Mouse (Mus musculus): Measurements from ENCODE around the gene Lmbrd1. TPM values are rescaled to one million over a fixed set of nuclear protein-coding genes. Genes with fewer than 3 reads are reported as not detected.
A peak's percentile ranks its signal among the peaks of the same experiment; 100 is the strongest.
"Not testable (repeated sequence)": the region's sequence is repeated elsewhere in the genome, so short reads cannot be mapped to it uniquely, and the experiment has no call there.

The Lmbrd1 gene
- polyA plus RNA-seq (2016; fragmentation: Nextera tagmentation; extraction: Ambion mirVana), result 21.1 and 23.2 TPM in 2 replicates

GRCm38 (mm10) chr1:24678205-24678917 is at the start of gene Lmbrd1:
Gene Lmbrd1, plus strand, starts transcription at chr1:24678630.
- H3K36me3 ChIP-seq, result no peaks in the 10 kb centered on the region
- peak within 1 kb of the TSS; percentile 90 for H3K27ac ChIP-seq
- WGBS, result 2% methylated on average over 54 of the region's 54 CpGs

DNA sequence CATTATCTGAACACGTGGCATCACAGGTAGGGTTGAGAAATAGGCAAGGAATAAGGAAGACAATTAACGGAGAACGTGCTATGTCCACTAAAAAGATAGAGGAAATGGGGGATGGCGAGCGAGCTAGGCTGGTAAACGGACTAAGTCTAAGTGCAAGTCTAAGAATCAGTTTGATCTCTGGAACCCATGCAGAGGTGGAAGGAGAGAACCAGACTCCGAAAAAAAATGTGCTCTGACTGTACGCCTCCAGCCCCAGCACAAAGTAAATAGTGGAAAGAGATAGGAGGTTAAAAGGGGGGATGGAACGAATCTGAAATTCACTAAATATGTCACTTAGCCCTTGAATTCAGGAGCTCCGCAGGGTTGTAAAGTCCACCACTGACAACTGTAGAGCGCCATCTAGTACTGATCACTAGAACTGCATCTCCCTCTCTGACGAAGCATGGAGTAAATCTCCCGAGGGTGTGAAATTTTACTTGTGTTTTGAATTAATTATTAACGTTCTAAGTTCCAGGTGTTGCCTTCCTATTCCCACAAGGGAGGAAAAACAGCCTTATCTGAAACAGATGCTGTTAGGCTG is 44.8 kb upstream of the Lmbrd1 start:
- DNase-seq (ENCODE audit: low spot score), result no peak
- no peaks in the 10 kb centered on the region for H3K9me3 ChIP-seq
- no peaks in the 10 kb centered on the region for H3K4me1 ChIP-seq
- no peak overlapping the region for H3K27ac ChIP-seq
- H3K27me3 ChIP-seq (ENCODE audit: insufficient read depth, poor library complexity, severe bottlenecking), result no peaks in the 10 kb centered on the region
- no peak overlapping the region for H3K4me3 ChIP-seq
- 38% methylated on average over 14 of the region's 14 CpGs for WGBS
- no peaks in the 10 kb centered on the region for H3K36me3 ChIP-seq

More at GRCm38 (mm10) chr1:24678205-24678917, at the start of gene Lmbrd1:
- H3K4me3 ChIP-seq, result peak within 1 kb of the TSS; percentile 74
- H3K9me3 ChIP-seq, result no peaks in the 10 kb centered on the region
- H3K27me3 ChIP-seq (ENCODE audit: insufficient read depth, poor library complexity, severe bottlenecking), result no peaks in the 10 kb centered on the region
- H3K4me1 ChIP-seq, result peaks cover 7% of the 10 kb centered on the region
- DNase-seq (ENCODE audit: low spot score), result peak; percentile 96

- Histone ChIP-seq H3K36me3 (no peaks in the 10 kb centered on the region), H3K27me3 (ENCODE audit: insufficient read depth, poor library complexity, severe bottlenecking) (no peaks in the 10 kb centered on the region), H3K9me3 (no peaks in the 10 kb centered on the region), H3K4me3 (no peak overlapping the region), H3K4me1 (no peaks in the 10 kb centered on the region), H3K27ac (no peak overlapping the region)
- 54% methylated on average over 2 of the region's 2 CpGs for WGBS
- DNase-seq (ENCODE audit: low spot score), result no peak
Measured at GRCm38 (mm10) chr1:24650100-24650499, 28.3 kb upstream of the Lmbrd1 start.

GRCm38 (mm10) chr1:24659914-24660313 is 18.5 kb upstream of the Lmbrd1 start:
- no peaks in the 10 kb centered on the region for H3K9me3 ChIP-seq
- WGBS, result 59% methylated on average over 1 of the region's 1 CpGs
- DNase-seq (ENCODE audit: low spot score), result no peak
- H3K4me1 ChIP-seq, result no peaks in the 10 kb centered on the region
- H3K36me3 ChIP-seq, result no peaks in the 10 kb centered on the region
- no peak overlapping the region for H3K27ac ChIP-seq
- no peaks in the 10 kb centered on the region for H3K27me3 ChIP-seq (ENCODE audit: insufficient read depth, poor library complexity, severe bottlenecking)
- H3K4me3 ChIP-seq, result no peak overlapping the region

DNA sequence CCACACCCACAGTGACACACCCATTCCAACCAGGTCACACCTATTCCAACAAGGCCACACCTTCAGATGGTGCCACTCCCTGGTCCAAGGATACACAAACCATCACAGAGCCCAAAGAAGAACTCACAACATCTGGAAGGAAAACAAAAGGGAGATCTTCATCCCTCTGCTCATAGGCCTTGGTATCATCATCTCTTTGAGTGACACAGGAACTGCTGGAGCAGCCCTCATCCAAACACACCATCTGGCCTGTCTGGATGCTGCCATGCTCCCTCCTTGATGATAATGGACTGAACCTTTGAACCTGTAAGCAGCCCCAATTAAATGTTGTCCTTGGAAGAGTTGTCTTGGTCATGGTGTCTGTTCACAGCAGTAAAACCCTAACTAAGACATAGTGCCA is 17.8 kb upstream of the Lmbrd1 start:
- not testable (repeated sequence) for H3K9me3 ChIP-seq; H3K4me1 ChIP-seq; H3K36me3 ChIP-seq; H3K27ac ChIP-seq; DNase-seq (ENCODE audit: low spot score); H3K4me3 ChIP-seq; H3K27me3 ChIP-seq (ENCODE audit: insufficient read depth, poor library complexity, severe bottlenecking)

GRCm38 (mm10) chr1:24661551-24661950 is 16.9 kb upstream of the Lmbrd1 start:
- Histone ChIP-seq H3K27ac (no peak overlapping the region), H3K27me3 (ENCODE audit: insufficient read depth, poor library complexity, severe bottlenecking) (no peaks in the 10 kb centered on the region), H3K4me3 (no peak overlapping the region), H3K36me3 (no peaks in the 10 kb centered on the region), H3K4me1 (no peaks in the 10 kb centered on the region), H3K9me3 (no peaks in the 10 kb centered on the region)
- WGBS, result 82% methylated on average over 3 of the region's 3 CpGs
- DNase-seq (ENCODE audit: low spot score), result no peak

DNA sequence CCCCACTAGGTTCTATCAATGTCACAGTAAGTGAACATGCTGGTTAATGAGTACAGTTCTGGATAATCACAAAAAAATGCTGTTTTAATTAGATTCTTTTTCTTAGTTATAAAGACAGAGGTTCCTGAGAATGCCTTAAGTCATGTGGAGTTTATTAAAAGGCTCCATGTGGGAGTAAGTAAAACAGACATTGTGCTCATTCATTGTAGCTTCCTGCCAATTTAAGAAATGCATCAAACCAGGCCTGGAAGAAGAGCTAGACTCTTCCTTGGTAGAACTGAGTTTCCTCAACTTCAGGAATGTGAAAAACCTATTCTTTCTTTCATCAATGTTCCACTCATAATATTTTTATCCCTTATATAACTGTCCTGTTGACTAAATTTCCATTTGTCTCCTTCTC is 14.3 kb upstream of the Lmbrd1 start:
- H3K9me3 ChIP-seq, result no peaks in the 10 kb centered on the region
- DNase-seq (ENCODE audit: low spot score), result no peak
- H3K4me3 ChIP-seq, result no peak overlapping the region
- H3K36me3 ChIP-seq, result no peaks in the 10 kb centered on the region
- H3K27me3 ChIP-seq (ENCODE audit: insufficient read depth, poor library complexity, severe bottlenecking), result no peaks in the 10 kb centered on the region
- no peak overlapping the region for H3K27ac ChIP-seq
- H3K4me1 ChIP-seq, result no peaks in the 10 kb centered on the region

- DNase-seq (ENCODE audit: low spot score), result no peak
Measured at GRCm38 (mm10) chr1:24673231-24673630, 5.2 kb upstream of the Lmbrd1 start.

DNA sequence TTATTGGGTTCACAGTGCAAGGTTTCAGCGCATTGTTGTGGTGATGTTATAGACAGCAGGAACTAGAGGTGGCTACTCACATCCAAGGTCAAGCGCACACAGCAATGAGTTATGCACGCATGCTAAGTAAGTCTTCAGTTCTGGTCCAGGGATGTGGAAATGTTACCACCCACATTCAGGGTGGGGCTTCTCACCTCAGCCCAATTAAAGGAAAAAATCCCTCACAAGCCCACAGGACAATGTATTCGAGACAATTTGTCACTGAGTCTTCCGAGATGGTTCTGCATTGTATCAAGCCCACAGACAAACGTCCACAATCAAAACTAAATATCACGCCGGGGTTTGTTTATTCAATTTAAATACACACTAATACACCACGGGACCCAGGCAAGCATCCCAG is 724 bp upstream of the Lmbrd1 start:
- H3K9me3 ChIP-seq, result no peaks in the 10 kb centered on the region
- H3K27me3 ChIP-seq (ENCODE audit: insufficient read depth, poor library complexity, severe bottlenecking), result no peaks in the 10 kb centered on the region
- no peak for DNase-seq (ENCODE audit: low spot score)
- peaks cover 7% of the 10 kb centered on the region for H3K4me1 ChIP-seq
- peak overlapping the region; percentile 90; the same call in 1 of the 2 replicates for H3K27ac ChIP-seq
- WGBS, result 81% methylated on average over 9 of the region's 9 CpGs
- H3K4me3 ChIP-seq, result peak overlapping the region; percentile 74
- H3K36me3 ChIP-seq, result no peaks in the 10 kb centered on the region

More at GRCm38 (mm10) chr1:24673231-24673630, 5.2 kb upstream of the Lmbrd1 start:
- H3K4me3 ChIP-seq, result no peak overlapping the region
- no peak overlapping the region for H3K27ac ChIP-seq
- H3K9me3 ChIP-seq, result no peaks in the 10 kb centered on the region
- no peaks in the 10 kb centered on the region for H3K36me3 ChIP-seq
- H3K4me1 ChIP-seq, result no peaks in the 10 kb centered on the region
- WGBS, result 68% methylated on average over 3 of the region's 3 CpGs
- H3K27me3 ChIP-seq (ENCODE audit: insufficient read depth, poor library complexity, severe bottlenecking), result no peaks in the 10 kb centered on the region

GRCm38 (mm10) chr1:24679071-24679470 is 641 bp downstream of the Lmbrd1 start:
- no peaks in the 10 kb centered on the region for H3K36me3 ChIP-seq
- H3K27me3 ChIP-seq (ENCODE audit: insufficient read depth, poor library complexity, severe bottlenecking), result no peaks in the 10 kb centered on the region
- peak overlapping the region; percentile 90 for H3K27ac ChIP-seq
- 3% methylated on average over 13 of the region's 13 CpGs for WGBS
- H3K4me3 ChIP-seq, result peak overlapping the region; percentile 74
- peaks cover 7% of the 10 kb centered on the region for H3K4me1 ChIP-seq
- no peaks in the 10 kb centered on the region for H3K9me3 ChIP-seq
- no peak for DNase-seq (ENCODE audit: low spot score)

DNA sequence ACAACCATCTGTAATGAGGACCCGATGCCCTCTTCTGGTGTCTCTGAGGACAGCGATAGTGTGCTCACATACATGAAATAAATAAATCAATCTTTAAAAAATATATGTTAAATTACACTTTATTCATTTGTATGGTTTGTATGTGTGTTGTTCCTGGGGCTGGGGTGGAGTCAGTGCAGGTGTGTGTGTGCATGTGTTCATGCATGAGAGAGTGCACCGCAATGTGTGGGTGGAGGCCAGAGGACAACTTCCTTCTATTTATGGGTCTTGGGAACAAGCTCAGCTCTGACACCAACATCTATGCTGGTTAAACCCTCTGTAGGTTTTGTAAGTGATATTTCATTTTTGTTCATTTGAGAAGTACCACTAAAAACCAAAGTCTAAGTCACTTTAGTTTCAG is 2.6 kb downstream of the Lmbrd1 start:
- Histone ChIP-seq H3K36me3 (peaks cover 4% of the 10 kb centered on the region), H3K4me1 (peaks cover 7% of the 10 kb centered on the region), H3K9me3 (no peaks in the 10 kb centered on the region), H3K27ac (no peak overlapping the region), H3K27me3 (ENCODE audit: insufficient read depth, poor library complexity, severe bottlenecking) (no peaks in the 10 kb centered on the region), H3K4me3 (no peak overlapping the region)
- DNase-seq (ENCODE audit: low spot score), result no peak
- 97% methylated on average over 3 of the region's 3 CpGs for WGBS

DNA sequence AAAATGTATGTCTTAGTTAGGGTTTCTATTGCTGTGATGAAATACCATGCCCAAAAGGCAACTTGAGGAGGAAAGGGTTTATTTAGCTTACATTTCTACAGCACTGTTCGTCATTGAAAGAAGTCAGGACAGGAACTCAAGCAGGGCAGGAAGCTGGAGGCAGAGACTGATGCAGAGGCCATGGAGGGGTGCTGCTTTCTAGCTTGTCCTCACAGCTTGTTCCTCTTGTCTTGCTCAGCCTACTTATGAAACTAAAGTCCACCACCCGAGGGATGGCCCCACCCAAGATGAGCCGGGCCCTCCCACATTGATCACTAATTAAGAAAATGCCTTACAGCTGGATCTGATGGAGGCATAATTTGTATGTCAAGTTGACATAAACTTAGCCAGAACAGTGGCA is 3.5 kb downstream of the Lmbrd1 start:
- Histone ChIP-seq H3K27ac (no peak overlapping the region), H3K36me3 (peaks cover 4% of the 10 kb centered on the region), H3K27me3 (ENCODE audit: insufficient read depth, poor library complexity, severe bottlenecking) (no peaks in the 10 kb centered on the region), H3K9me3 (no peaks in the 10 kb centered on the region), H3K4me1 (peaks cover 7% of the 10 kb centered on the region), H3K4me3 (no peak overlapping the region)
- WGBS, result 82% methylated on average over 3 of the region's 3 CpGs
- no peak for DNase-seq (ENCODE audit: low spot score)

DNA sequence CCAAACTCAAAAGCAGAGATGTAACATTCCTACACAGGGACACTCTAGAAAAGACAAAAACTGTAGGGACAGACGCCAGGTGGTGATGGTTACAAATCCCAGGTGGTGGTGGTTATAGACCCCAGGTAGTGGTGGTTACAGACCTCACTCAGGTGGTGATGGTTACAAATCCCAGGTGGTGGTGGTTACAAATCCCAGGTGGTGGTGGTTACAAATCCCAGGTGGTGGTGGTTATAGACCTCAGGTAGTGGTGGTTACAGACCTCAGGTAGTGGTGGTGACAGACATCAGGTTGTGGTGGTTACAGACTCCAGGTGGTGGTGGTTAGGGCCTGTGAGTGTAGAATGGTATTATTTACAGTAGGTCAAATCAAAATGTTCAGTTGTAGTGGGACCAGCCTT is 5.5 kb downstream of the Lmbrd1 start:
- peaks cover 11% of the 10 kb centered on the region for H3K36me3 ChIP-seq

More for the DNA sequence above, 5.5 kb downstream of the Lmbrd1 start:
- H3K4me3 ChIP-seq, result no peak overlapping the region
- peaks cover 7% of the 10 kb centered on the region for H3K4me1 ChIP-seq
- no peaks in the 10 kb centered on the region for H3K9me3 ChIP-seq
- 83% methylated on average over 1 of the region's 1 CpGs for WGBS
- no peaks in the 10 kb centered on the region for H3K27me3 ChIP-seq (ENCODE audit: insufficient read depth, poor library complexity, severe bottlenecking)
- H3K27ac ChIP-seq, result no peak overlapping the region
- DNase-seq (ENCODE audit: low spot score), result peak; percentile 92

Data from heart, embryonic 10.5 days (tissue).